Mouse (Mus musculus) C2C12 (cell line): ENCODE data around the gene Dock4.

Experiments
- CTCF ChIP-seq: IDR thresholded peaks from one replicate; pipeline ENCODE4 v1.5.1; 2011; ENCODE audit not compliant: control insufficient read depth, insufficient read depth, insufficient read length
- MAX ChIP-seq: IDR thresholded peaks from one replicate; pipeline ENCODE4 v1.6.1; 2011; ENCODE audit warnings: mild to moderate bottlenecking, control low read depth
- USF1 ChIP-seq: IDR thresholded peaks from one replicate; pipeline ENCODE4 v1.6.1; 2011; ENCODE audit warnings: low read depth, mild to moderate bottlenecking, control low read depth, moderate library complexity

GRCm38 (mm10) chr12:40551317-40551716 is 105.6 kb downstream of the Dock4 start:
- TF ChIP-seq USF1 (no peak), CTCF (no peak), MAX (no peak)
